Mouse (Mus musculus): ENCODE results near the gene Tmprss6.
A peak's percentile ranks its signal among the peaks of the same experiment; 100 is the strongest.

Tmprss6 gene

DNA sequence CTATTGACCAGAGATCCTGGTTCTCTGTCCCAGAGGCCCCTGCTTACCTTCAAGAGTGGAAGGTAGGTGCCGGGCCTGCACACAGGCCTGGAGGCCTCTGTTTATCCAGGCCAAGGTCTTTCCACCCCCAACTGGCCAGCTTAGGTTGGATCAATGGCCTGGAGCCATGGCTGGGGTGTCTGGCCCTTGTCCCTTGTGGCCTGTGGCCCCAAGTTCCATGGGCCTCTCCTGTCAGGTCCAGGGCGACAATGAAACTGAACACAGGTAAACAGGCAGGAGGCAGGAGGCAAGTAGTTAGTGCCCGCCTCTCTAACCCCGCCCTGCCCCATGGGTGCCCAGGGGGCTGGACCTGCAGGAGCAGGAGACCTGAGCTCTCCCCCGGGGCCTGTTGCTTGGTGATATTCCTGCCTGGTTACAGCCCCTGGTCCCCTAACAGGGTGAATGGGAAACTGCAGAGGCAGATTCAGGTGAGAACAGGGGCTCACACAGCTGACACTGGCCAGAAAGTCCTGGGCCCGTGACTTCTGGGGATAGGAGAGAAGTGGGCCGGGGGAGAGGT is at the start of gene Tmprss6:
Tmprss6 (minus strand) TSS at position 256 of the 559 bp plus-strand sequence.
- DNase-seq (ENCODE audit: low read depth, low spot score): no peak

DNA sequence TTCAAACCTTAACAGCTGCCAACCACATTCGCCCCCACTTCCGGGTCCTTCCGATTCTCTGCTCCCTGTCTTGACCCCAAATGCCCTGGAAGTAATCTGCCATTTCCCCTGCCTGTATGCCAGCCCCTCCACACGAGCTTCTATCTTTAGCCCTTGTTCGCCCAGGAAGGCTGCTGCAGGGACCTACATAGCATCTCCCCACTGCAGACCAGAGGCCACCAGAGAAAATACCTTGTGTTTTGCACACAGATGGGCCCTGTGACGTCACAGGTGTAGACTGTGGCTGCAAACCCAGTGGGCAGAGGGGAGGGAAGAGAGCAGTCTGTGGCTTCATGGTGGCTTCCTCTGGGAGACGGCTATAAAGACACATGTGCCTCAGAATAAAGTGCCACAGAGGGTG is 49.8 kb upstream of the Tmprss6 start:
- DNase-seq (ENCODE audit: low read depth, low spot score): no peak

DNA sequence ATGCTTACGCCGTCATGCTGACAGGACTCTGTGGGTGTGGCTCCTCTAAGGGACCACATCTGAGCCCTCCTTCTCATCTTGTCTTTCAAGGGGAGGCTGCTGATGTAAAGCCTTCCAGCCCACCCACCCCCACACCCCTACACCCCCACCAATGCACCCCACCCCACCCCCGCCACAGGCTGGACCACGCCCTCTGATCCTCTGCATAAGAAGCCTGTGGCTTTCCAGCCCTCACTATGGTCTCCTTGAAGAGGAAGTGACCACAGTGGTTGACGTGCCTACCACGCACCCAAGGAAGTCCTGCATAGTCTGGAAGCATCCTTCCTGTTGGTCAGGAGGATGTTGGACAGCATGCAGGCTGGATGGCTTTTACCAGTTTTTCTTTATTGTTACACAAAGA is 47.3 kb upstream of the Tmprss6 start:
- no peak for DNase-seq (ENCODE audit: low read depth, low spot score)

DNA sequence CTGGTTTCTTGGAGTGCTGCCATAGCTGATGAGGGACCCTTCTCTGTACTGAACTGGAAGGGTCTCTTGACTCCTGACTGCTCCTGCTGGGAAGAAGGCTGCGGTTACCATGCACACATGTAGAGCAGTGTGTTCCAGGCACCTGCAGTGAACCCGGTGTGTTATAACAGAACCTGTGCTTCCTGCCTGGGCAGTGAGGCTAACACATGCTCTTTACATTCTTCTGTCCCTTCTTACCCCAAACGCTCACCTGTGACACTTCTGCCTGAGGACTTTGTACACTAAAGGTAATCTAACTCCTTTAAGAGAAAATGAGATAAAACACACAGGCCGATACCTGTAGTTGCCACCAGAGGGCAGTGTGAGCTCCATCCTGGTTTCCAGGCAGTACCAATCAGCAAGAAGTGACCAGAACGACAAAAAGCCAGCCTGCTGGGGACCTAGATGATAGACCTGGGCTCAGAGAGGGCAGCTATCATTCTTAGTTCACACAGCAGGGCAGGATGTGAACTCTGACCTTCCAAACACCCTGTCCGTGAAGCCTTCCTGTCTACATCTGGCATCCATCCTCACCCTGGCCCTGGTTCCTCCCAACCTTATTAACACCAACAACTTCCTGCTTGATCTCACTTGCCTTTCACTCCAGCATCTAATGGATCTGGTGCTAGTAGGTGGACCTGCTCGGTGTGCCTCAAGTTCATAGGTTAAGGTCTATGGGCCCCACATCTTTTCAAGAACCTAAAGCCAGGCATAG is 46.1 kb upstream of the Tmprss6 start:
- peak; percentile 67 for DNase-seq (ENCODE audit: low read depth, low spot score)

DNA sequence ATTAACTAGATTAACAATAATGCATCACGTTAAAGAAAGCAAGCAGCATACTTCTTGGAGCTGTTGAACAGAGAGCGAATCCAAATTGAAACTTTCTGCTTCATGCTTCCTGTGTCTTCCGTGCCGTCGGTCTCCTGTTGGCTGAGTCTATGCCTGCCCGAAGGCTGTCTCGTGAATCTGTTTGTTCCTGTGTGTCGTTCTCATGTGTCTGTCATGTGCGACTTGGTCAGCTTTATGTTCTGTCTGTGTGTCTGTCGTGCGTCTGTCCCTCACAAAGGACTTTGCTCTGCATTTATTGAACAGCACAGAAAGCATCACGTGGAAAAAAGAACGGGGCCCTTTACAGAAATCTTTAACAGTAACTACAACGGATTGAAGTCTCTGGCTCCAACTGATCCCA is 44.6 kb upstream of the Tmprss6 start:
- no peak for DNase-seq (ENCODE audit: low read depth, low spot score)

DNA sequence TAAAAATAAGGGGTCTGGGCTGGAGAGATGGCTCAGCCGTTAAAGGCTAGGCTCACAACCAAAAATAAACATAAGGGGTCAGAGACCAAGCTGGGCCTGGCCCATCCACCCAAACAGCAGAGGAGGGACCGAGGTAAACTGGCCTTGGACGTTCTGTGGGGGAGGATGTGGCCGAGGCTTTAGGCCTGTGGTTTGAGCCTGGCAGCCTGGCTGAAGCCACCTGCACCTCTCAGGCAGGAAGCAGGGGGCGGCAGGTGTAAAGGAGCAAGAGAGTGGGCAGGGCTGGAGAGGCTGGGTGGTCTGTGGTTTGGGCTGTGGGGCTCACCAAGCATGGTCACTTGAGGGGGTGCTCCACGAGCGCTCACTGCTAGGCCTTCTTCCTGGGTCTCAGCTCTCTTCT is 43.5 kb upstream of the Tmprss6 start:
- DNase-seq (ENCODE audit: low read depth, low spot score): no peak

DNA sequence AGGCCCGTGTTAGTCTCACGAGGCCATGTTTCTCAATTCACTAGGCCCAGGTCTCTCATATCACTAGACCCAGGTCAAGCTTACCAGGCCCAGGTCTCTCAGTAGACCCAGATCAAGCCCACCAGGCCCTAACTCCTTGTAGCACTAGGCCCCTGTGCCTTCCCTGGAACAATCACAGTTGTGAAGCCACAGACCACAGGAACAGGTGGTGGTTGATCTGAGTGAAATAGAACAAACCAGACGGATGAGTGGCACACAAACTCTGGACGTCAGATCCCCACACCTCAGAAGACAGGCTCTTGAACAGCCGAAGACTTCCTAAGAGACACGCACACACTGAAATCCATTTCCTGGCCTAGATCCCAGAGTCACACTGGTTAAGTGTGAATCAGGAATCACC is 42.3 kb upstream of the Tmprss6 start:
- DNase-seq (ENCODE audit: low read depth, low spot score): no peak

DNA sequence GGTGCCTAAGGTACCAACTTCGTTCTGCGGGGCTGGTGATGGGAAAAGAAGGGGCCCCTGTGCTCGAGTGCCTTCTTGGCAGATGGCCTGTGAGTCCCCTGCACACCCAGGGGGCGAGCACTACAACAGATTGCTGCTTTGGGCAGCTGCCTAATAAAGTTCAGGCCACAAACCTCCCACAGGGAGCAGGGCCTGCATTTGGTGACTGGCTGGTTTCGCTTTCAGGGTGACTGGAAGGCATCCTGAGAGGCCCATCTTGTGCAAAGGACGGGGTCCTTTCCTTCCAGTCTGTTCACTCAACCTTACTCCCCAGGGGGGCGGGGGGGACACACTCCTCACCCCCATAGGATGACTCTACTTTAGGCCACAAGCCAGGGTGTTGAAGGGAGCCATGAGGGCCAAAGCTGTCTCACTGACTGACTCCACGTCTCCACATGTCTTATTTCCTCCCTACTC is 41.7 kb upstream of the Tmprss6 start:
- DNase-seq (ENCODE audit: low read depth, low spot score): no peak

DNA sequence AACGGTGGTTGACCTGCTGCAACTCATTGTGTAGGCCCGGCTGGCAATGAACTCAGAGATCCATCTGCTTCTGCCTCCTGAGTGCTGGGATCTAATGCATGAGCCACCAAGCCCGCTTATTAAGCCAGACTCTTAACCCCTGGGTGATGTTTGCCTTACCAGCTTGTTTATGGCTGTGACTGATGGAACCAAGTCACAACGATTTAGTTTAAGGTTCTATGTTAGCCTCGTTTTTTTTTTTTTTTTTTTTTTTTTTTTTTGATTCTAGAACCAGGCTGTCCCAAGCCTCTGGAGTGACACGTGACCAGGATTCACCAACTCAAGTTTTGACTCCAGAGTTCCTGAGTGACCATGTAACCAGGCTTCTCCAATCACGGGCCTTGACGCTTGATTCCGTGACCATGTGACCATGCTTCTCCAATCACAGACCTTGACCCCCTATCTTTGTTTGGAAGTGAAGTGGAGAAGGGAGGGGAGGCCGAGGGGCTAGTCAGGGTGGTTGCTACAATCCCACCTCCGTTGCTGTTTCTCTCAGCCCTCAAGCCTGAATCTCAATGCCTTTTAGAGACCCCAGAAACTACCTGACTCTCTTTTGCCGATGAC is 41.0 kb upstream of the Tmprss6 start:
- peak; percentile 45 for DNase-seq (ENCODE audit: low read depth, low spot score)

DNA sequence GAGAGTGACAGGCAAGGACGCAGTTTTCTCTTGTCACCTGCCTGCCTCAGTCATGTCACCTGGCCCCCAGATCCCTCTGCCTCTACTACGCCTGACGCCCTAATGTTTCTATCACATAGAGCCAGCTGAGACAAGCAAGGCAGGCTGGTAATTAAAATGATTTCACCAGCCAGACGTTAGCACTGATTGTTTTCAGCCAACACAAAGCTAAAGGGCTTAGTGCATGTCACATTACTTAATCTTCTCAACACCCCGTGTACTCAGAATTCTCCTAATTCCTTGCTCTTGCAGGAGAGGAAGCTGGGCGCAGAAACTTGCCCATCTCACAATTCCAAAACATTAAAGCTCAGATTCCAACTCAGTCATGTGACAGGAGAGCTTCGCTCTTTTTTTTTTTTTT is 40.0 kb upstream of the Tmprss6 start:
- DNase-seq (ENCODE audit: low read depth, low spot score): no peak

DNA sequence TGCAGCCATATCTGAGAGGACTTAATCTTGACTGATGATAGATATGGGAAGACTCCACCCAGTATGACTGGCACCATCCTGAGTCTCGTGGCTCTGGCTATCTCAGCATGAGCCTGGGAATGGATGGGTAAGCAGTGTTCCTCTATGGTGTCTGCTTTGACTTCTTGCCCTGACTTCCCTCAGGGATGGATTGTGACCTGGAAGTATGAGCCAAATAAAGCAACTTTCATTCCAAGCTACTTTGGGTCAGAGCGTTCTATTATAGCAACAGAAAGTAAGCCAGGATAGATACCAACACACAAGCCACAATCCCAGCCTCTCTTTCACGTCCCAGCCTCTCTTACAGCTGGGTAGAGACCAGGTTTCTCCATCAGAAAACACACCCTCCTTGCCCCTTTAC is 37.1 kb upstream of the Tmprss6 start:
- no peak for DNase-seq (ENCODE audit: low read depth, low spot score)

DNA sequence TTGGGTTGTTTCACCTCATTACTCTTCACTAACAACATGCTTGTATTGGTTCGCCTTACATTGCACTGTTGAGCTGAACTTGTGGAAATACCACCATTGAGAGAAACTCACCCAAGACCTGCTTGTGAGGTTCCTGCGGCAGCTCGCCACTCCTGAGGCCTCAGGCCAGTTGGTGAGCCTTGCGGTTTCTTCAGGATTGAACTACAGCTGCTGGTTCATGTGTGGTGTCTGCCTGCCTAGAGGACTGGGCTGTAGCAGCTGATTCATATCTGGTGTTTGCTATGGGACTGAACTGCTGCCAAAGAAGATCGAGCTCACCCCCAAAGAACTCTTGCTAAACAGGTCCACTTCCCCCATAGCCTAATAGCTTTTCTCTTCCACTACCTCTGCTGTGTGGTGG is 36.4 kb upstream of the Tmprss6 start:
- no peak for DNase-seq (ENCODE audit: low read depth, low spot score)

DNA sequence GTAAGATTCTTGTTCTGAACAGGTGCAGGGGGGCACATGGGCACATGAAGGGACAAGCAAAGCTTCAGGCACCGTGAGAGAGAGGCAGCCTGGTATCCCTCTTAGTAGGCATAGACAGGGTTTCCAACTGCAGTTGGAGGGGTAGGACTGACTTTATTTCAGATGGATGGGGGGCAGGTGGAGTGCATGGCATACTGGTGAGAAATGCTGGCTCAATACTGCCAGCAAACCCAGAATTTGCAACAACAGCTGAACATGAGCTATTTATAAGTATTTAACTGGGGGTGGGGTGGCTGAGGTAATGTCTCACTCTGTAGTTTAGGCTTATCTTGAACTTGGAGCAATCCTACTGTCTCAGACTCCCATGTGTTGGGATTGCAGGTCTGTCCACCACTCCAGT is 35.6 kb upstream of the Tmprss6 start:
- no peak for DNase-seq (ENCODE audit: low read depth, low spot score)

DNA sequence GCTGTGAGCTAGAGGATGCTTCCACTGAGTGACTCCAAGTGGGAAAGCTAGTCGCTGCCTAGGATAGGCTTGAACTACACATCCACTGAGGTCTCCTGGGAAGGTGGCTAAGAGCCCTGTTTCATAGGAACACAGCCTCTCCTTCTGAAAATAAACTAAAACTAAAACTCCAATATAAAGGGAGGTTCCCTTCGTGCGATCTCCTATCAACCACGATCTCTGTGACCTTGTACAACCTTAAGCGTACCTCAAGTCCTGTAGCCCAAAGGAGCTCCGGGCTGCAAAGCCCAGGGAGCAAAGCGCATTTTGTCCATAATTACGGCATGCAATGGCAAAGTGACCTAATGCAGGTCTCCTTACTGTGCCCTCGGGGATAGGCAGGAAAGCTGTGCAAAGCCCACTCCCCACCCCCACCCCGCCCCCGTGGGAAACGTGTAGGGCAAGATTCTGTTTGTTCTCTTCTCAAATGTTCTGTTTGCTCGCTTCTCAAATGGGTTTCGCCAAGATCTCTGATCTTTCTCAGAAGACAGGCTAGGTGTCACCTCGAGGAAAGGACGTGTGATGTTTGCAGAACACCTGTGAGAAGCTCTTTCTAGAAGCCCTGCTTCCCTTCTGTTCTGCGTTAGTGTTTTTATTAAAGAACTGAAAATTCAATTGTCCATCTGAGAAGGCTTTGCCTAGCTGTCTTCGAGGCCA is 34.2 kb upstream of the Tmprss6 start:
- no peak for DNase-seq (ENCODE audit: low read depth, low spot score)

DNA sequence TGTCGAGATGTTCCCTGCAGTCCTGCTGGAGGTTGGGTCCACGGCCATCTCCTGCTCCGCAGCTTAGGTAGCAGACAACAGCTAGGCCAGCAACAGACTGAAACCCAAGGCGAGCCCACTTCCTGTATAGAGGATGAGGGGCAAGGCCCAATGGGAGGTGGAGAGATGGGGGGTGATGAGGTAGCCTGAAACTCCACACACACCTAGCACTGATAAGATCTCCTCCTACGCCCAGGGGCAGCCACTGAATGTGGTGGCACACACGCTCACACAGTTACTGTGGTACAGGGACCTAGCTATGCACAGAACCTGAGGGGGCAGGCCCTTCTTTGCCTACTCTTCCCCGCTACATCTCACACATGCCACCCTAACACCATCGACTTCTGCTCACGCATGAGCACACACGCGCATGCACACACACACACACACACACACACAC is 26.6 kb upstream of the Tmprss6 start, which contains the start of gene Il2rb:
Il2rb (minus strand) TSS at position 304 of the 439 bp plus-strand sequence.
- no peak for DNase-seq (ENCODE audit: low read depth, low spot score)

DNA sequence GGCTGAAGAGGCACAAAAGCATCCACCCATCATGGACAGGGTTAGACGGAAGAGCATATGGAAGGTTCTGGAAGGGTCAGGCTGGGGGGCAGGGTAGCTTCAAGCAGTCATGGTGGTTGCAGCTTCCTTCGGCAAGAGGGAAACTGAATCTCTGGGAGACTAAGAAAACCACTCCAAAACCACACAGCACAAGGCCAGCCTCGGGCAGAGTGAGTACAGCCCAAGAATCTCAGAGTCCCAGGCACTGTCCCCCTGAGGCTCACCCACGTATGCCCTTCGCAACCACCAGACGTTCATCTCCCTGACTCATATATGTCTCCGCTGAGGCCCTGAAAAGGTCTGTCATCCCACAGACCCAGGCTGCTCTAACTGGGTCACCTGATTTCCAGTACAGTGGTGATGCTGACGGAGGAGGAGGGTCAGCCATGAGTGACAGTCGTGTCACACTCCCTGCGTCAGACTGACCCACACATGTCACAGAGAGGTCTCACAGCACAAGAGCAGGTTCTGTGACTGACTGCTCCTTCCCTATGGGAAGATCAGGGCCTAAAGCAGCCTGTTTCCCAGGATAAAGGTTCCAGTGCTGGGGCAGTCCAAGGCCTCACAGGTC is 25.1 kb upstream of the Tmprss6 start:
- DNase-seq (ENCODE audit: low read depth, low spot score): no peak

DNA sequence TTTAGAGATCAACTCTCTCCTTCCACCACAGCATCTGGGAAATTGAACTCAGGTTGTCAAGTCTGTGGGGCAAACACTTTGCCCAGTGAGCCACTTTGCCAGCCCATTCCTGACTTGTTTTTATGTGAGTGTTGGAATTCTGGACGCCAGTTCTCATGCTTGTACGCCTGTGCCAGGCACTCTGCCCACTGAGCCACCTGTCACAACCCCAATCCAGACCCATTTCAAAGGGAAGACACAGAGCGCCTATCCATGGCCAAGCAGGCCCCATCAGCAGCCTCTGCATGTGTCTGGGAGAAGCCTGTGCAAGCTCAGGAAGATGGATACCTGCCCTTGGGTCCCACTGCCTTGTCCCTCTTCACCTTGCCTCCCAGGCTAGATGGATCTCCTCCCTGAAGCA is 22.9 kb upstream of the Tmprss6 start:
- no peak for DNase-seq (ENCODE audit: low read depth, low spot score)

DNA sequence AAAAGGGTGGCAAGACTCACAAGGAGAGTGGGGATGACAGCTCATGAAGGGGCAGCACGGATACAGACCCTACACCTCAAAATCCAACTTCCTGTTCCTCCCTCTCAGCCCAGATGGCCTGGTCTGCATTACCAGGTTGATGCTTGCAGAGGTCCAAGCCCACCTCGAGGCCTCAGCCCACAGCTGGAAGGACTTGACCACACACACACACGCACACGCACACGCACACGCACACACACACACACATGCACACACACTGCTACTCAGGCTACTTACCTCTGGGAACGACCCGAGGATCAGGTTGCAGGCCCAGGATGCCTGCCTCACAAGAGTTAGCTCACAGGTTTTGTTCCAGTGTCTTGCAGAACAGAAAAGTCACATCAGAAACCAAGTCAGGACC is 21.5 kb upstream of the Tmprss6 start:
- no peak for DNase-seq (ENCODE audit: low read depth, low spot score)

DNA sequence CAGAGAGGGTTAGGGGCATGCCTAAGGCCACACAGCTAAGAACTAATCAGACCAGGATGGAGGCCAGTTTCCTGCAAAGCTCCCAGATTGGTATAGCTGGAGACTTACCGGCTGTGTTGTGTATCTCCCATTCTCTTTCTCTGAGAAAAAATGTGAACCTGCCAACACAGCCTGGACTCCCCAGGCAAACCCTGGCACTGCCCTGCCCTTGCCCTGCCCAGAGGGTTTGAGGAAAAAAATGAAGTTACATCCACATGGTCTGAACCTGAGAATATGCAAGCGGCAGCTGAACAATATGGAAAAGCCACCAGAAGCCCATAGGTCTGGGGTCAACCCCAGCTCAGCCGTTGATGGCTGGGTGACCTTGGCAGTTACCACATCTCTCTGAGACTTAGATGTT is 20.8 kb upstream of the Tmprss6 start:
- no peak for DNase-seq (ENCODE audit: low read depth, low spot score)

DNA sequence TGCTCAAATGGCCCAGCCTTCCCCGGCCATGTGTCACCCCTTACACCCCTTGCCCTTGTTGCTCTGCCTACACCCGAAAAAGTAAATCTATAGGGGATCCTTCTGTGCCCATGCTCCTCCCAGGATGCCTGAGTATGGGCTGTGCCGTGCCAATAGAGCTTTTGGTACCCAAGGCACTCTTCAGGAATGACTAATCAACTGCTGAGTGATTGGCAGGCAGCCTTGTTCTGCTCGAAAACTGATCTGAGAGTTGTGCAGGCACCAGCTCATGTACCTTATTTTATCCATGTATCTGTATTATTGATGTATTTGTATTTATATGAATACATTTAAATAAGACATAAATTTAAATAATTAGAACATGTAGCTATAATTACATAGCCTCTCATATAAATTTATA is 18.6 kb upstream of the Tmprss6 start:
- DNase-seq (ENCODE audit: low read depth, low spot score): no peak

DNA sequence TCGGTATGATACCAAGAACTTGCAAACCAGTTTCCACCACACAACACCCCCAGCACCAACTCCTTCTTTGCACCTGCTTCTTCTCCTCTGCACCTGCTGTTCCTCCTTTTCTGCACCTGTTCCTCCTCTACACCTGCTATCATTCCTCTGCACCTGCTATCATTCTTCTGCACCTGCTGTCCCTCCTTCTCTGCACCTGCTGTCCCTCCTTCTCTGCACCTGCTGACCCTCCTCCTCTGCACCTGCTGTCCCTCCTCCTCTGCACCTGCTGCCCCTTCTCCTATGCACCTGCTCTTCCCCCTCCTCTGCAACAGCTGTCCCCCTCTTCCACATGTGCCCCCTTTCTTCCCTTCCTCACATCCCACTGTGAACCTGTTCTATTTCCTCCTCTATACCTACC is 18.1 kb upstream of the Tmprss6 start:
- DNase-seq (ENCODE audit: low read depth, low spot score): no peak

DNA sequence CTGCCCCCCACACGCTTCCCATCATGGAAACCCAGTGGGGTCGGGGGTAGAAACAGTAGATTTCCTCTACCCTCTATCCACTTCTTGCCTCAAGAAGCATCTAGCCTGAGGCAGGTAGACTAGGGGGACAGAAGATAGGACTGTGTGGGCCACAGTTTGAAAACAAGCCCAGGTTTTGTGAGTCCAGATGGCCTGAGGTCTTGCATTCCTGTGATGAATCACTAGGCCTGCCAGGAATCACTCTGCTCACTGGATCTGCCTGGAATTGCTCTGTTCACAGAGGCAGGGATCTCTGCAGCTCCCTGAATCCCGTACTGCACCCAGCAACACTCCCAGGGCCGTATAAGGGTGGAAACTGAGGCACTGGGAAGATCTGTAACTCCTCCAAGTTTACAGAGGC is 14.9 kb upstream of the Tmprss6 start:
- no peak for DNase-seq (ENCODE audit: low read depth, low spot score)

Measured in embryo, embryonic 11.5 days (tissue).